Mouse (Mus musculus): ENCODE results near the gene Creb3l4.
"Not testable (repeated sequence)": the region's sequence is repeated elsewhere in the genome, so short reads cannot be mapped to it uniquely, and the experiment has no call there.

The Creb3l4 gene

DNA sequence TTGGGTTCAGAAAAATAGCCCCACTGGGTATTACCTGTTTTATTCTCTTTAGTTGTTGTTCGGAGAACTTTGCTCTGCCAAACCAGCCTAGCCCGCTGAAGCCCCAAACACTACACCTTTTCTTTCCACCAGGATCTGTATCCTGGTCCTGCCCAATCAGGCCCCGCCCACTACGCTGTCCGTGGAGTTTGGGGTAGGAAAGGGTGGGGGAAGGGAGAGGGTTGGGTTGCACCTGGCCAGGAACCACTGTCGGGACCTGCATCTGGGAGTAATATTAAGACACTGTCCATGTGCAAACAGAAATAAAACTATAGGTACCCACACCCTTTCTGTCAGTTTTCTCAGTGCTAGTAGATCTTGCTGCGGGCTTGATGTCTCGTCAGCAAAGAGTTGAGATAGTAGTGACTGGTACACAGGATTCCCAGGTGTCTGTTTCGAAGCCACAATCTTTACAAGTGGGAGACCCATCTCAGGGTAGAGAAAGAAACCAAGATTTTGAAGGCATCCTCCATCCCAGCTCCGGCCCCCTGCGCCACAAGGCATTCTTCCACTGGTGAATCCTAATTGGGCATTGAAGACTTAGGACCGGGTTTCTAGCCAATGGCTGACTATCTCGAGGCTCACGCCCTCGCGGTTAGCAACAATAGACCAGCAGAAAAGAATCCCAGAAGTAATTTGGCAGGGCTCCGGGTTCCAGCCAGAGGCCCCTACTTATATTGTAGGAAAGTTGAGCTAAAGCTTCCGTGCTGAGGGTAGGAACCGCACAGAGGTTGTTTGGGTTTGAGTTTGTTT is at the start of gene Creb3l4:
Gene Creb3l4, minus strand, starts transcription at position 529 of the 792 bp plus-strand sequence.
- peak in 1 of 2 experiments; percentile 21 for DNase-seq

DNA sequence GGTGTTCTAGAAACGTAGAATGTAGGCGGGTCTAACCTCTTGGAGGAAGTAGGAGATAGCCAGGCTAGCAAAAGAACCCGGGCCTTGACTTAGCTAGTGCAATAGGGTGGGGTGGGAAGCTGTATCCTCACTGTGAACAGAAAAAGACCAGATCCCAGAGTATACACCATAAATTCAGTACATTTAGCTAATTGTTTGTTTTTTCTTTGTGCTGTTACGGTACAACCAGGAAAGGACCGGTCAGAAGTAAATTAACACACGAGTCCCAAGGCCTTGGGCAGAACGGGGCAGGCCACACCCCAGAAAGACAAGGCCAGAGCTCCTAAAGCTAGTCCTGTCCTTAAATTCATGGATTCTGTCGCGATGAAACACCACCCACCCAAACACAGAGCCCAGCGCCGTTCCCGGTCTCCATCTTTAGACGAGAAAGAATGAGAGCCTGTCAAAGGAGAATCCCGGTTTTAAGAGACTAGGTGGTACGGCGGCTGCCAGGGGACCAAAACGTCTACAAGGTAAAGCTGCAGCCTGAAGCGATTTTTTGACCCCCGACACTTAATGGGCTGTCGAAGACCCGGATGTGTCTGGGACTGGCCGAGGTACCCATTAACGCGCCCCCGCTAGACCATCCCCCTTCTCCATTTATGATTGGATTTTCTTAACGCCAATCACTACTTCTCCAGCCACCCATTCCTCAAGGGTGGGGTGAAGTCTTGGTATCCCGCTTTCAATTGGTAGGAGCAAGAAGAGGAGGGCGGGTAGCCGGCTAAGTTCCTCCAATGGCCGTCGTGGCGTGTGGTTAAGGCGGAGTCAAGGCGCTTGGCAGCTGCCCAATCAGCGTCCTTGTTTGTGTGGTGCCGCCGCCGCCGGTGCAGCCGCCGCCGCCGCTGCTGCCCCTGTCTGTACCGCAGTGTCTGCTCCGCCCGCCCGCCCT is 49.3 kb upstream of the Creb3l4 start, which contains the start of gene Gatad2b:
Gene Gatad2b, plus strand, starts transcription at position 834 of the 931 bp plus-strand sequence.
- DNase-seq, result peak; percentile 99

DNA sequence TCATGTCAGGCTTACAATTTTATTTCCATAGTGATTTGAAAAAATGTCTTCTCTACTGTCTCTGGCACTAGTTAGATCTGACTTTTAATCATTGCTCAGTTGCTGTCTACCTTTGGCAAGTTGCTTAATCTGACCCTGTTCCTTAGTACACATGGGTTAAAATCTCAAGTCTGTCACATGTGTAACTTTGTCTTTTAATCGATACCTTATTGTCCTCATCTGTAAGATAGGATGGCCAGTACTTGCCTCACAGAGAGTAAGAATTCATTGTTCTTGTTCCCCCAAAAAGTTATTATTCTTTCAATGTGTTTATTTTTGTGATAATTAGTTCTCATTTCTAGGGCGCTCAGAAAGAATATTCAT is 48.7 kb upstream of the Creb3l4 start:
- no peak for DNase-seq

DNA sequence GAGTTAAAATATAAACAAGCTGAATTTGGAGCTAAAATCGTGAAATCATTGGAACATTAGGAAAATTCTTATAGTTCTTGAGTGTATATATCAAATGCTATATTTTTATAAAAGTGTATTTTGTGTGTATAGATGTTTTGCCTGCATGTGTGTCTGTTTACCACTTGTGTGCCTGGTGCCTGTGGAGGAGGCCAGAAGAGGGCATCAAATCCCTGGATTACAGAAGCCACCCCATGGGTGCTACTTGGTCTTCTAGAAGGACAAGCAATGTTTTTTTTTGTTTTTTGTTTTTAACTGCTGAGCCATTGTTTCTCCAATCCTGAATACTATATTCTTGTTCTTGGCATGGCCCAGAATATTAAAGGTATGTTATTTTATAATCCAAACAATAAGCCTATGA is 47.3 kb upstream of the Creb3l4 start:
- no peak for DNase-seq

DNA sequence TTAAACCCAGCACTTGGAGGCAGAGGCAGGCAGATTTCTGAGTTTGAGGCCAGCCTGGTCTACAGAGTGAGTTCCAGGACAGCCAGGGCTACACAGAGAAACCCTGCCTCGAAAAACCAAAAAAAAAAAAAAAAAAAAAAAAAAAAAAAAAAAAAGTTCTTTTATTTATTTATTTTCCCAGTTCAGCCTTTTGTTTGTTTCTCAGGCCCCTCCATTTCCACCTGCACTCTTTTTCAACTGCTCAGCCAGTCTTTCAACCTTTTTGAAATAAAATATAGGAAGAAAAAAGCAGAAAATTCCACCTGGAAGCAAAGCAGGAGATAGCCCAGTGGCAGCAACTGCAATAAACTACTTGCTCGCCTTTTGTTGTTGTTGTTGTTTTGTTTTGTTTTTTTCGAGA is 46.1 kb upstream of the Creb3l4 start:
- DNase-seq, result not testable (repeated sequence)

DNA sequence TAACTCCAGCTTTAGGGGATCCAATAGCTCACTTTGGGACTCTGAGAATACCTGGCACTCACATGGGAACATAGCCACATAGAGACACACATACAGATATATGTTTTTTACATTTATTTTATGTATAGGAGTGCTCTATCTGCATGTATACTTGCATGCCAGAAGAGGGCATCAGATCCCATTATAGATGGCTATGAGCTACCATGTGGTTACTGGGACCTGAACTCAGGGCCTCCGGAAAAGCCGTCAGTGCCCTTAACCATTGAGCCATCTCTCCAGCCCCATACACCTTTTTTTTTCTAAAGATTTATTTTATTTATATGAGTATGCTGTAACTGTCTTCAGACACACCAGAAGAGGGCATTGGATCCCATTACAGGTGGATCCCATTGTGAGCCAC is 40.8 kb upstream of the Creb3l4 start:
- no peak for DNase-seq

DNA sequence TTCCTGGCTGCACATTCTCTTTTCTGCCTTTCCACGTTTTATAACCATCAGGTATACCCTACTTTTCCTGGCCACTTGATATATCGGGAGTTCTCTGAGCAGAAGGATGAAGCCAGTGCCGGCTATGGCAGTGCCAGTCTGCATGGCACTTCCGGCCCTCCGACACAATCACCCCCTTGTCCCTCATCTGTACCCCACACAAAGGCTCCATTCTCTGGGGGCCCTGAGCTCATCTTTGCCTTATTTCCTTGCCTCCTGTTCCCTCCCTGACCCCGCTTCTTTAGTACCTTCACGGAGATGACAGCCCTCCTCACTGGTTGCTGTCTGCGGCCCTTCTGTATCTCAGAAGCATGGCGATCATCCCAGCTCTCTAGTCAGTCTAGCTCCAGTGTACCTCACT is 37.4 kb upstream of the Creb3l4 start:
- no peak for DNase-seq

DNA sequence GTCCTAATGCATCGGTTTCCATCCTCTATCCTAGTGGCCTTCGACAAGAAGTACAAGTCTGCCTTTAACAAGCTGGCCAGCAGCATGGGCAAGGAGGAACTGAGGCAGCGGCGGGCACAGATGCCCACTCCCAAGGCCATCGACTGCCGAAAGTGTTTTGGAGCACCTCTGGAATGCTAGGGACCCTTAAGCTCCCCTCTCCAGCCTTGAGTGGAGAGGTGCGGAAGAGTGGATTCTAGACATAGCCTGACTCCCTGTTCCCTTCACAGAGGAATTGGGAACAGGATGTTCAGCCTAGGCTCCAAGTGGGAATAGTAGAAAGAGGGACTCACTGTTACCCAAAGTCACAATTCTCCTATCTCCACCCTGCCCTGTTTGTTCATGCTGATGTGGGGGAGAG is 36.4 kb upstream of the Creb3l4 start:
- no peak for DNase-seq

DNA sequence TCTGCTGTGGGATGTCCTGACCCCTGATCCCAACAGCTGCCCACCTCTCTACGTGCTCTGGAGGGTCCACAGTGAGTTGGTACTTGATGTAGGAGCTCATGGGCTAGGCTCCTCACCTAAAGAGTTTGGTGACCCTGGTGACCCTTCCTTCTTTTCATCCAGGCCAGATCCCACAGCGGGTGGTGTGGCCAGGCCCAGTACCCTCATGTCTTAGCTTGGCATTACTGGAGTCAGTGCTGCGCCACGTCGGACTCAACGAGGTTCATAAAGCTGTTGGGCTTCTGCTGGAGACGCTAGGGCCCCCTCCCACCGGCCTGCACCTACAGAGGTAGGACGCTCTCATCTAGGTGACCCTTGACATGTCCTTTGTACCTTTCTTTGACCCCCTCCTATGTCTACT is 35.9 kb upstream of the Creb3l4 start:
- no peak for DNase-seq

DNA sequence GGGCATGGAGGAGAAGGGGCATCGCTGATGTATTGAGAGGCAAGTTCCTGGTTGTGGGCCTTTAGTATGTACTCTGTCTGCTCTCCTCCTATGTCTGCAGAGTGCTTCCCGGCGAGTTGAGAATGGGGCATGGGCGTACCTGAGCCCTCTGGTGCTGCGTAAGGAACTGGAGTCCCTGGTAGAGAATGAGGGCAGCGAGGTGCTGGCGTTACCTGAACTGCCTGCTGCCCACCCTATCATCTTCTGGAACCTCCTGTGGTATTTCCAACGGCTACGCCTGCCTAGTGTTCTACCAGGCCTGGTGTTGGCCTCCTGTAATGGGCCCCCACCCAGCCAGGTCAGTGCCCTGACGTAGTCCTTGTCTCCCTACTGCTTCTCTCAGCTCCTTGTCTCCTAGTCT is 34.9 kb upstream of the Creb3l4 start:
- no peak for DNase-seq

DNA sequence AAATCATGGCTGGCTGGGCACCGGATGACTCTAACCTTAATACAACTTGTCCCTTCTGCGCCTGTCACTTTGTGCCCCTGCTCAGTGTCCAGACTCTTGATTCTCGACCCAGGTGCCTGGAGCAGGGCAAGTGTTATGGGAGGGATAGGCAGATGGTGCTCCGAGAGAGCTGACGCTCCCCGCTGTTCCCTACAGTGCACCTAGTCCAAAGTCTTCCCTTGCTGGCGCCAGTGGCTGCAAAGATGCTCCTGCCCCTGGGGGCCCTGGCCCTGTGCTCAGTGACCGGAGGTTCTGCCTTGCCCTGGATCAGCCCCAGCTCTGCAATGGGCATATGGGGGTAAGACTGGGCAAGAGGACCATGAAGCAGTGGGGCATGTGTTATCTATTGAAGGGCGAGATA is 34.5 kb upstream of the Creb3l4 start:
- DNase-seq, result peak; percentile 90 to 91

DNA sequence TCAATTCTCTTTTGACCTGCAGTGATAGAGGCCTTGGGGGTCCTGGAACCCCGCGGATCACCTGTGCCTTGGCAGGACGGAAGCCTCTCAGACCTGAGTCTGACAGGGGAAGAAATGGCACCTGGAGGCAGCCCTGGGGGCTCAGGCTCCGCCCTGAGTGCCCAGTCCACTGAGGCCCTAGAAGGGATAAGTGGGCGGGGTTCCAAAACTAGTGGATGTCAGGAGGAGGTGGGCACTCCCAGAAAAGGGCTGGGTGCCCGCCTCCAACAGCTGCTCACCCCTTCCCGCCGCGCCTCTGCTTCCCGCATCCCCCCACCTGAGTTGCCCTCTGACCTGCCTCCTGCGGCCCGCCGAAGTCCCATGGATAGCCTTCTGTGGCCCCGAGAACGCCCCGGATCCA is 33.5 kb upstream of the Creb3l4 start:
- DNase-seq, result peak in 1 of 2 experiments; percentile 28

DNA sequence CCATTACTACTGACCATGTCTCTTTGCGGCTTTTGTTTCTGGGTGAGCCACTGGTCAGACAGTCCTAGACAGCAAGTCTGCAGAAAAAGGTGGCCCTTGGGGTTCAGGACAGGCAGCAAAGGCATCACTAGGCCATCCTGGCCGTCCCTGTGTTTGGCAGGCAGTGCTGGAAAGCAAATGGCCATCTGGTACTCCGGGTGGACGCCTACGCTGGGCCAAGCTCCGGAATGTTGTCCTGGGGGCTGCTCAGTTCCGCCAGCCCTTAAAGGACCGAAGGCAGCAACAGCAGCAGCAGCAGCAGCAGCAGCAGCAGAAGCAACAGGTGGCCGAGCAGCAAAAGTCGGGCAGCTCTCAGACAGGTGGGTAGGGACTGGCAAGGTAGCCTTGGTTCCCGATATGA is 32.0 kb upstream of the Creb3l4 start:
- DNase-seq, result peak; percentile 81 to 84

DNA sequence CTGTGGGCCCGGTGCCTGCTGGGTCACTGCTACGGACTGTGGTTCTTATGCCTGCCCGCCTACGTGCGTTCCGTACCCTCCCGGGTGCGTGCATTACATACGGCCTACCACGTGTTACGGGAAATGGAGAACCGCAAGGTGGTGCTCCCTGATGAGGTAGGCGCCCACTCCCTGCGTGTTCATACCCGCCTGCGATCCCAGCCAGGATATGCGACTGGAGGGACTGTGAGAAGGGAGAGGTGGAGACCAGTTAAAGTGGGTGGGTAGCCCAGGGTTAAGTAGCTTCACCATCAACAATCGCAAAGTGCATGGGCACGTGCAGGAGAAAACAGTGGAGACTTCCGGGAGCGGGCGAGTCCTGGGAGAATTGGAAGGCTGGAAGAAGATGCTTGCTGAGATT is 30.5 kb upstream of the Creb3l4 start:
- DNase-seq, result no peak

DNA sequence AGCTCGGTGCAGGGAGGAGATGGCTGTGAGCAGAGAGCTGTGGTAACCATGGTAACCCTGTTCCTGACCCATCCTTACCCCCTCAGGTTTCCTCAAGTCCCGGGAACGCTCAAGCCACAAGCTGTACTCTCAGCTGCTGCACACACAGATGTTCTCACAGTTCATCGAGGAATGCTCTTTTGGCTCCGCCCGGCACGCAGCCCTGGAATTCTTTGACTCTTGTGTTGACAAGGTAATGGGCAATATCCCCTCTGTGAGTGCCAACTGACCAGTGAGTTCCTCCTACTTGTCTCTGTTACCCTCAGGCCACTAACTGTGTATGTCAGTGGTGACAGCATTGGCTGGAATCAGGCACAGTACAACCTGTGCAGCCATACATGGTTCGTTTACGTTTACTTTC is 28.9 kb upstream of the Creb3l4 start:
- DNase-seq, result no peak

DNA sequence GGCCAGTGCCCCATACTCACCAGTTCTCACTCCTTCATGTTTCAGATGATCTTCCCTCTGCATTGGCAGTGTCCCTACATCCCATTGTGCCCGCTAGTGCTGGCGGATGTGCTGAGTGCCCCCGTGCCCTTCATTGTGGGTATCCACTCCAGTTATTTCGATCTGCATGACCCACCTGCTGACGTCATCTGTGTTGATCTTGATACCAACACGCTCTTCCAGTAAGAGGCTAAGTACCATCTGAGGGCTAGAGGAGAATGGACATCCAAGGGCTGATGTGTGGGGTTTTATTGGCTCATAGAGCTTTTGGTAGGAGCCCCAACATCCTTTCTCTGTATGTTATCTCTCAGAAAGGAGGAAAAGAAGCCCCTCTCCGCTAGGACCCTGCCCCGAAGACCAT is 27.5 kb upstream of the Creb3l4 start:
- no peak for DNase-seq

DNA sequence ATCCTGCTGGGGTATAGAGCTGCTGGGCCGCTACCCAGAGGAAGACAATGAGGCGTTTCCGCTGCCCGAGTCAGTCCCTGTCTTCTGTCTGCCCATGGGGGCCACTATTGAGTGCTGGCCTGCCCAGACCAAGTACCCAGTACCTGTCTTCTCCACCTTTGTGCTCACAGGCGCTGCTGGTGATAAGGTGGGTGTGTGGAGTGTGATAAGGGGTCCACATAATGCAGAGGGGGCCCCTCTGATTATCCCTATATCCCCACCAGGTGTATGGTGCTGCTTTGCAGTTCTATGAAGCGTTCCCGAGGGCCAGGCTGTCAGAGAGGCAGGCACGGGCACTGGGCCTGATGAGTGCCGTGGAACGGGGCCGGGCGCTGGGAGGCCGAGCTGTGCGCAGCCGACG is 25.7 kb upstream of the Creb3l4 start:
- no peak for DNase-seq

DNA sequence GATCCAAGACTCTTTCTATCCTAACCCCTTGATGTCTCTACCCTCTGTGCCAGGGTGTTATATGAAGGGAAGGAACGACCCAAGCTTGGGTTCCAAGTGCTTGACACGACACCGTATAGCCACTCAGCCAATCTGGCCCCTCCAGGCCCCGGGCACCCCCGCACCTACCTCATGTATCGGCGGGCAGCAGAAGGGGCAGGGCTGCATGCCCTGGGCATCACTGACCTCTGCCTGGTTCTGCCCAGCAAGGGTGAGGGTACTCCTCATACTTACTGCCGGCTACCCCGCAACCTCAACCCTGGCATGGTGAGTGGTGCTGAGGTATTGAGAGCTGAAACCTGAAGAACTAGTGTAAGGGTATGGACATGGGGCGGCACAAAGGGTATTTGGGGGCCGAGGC is 24.9 kb upstream of the Creb3l4 start:
- no peak for DNase-seq

DNA sequence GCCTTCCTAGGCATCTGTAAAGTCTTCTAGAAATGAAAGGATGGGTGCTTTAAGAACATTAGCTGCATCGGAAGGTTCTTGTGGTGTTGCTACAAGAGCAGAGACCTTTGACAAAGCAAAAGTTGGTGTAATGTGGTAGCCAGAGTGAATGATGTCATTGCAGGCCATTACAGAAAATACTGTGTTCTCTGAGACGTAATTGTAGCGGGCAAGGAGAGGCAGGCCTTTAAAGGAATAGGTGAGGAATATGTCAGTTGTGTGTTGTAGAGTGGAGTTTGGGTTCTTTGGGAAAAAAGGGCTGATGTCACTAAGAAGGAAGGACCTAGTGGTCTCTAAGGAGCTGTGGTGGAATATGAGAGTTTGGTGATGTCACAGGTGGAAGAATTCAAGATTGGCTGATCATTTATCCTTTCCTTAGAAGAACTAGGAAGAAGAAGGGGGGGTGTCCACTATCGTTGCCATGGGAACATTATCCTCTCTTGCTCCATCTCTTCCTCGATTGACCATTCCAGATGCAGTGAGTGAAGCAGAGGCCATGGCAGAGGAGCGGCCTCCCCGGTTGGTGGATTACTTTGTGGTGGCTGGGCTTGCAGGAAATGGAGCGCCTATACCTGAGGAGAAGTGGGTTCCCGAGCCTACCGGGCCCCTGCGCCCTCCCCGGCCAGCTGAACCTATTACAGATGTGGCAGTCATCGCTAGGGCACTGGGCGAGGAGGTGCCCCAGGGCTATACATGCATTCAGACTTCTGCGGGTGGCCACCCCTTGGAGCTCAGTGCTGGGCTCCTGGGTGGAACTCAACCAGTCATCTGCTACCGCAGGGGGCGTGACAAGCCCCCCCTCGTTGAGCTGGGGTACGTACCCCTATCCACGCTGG is 23.8 kb upstream of the Creb3l4 start:
- peak in 1 of 2 experiments; percentile 15 for DNase-seq

DNA sequence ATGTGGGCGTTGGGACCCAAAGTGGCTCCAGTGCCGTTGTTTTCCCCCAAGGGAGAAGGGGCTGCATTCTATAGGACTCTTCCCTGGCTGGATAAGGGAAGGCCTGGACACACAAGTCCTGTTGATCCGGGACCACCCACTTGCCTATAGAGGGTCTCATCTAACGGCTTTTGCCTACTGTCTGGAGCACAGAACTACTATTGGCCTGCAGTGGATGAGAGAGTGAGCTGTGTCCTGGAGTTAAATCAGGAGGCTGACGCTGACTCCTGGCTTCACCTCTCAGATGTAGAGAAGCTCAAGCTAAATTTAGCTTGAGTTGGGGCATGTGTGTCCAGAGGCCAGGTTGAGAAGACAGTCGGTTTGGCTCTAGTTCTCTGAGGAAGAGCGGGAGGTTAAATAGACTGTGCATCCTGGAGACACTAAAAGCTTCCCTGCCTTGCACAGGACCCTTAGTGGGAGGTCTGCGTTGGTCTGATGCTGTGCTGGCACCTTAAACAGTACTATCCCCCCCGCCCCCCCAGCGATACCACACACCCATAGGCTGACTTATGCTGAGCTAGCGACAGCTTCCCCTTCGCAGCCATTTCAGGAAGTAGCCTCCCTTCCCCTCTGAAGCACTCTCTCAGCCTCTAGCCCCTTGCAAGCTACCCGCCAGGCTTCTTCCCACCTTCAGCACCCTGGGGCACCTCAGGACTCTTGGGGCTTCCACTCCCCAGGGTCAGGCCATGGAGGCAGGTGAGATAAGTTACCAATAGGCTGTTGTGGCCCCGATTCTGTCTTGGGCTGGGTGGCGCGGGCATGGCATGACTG is 22.8 kb upstream of the Creb3l4 start:
- DNase-seq, result peak in 1 of 2 experiments; percentile 73

DNA sequence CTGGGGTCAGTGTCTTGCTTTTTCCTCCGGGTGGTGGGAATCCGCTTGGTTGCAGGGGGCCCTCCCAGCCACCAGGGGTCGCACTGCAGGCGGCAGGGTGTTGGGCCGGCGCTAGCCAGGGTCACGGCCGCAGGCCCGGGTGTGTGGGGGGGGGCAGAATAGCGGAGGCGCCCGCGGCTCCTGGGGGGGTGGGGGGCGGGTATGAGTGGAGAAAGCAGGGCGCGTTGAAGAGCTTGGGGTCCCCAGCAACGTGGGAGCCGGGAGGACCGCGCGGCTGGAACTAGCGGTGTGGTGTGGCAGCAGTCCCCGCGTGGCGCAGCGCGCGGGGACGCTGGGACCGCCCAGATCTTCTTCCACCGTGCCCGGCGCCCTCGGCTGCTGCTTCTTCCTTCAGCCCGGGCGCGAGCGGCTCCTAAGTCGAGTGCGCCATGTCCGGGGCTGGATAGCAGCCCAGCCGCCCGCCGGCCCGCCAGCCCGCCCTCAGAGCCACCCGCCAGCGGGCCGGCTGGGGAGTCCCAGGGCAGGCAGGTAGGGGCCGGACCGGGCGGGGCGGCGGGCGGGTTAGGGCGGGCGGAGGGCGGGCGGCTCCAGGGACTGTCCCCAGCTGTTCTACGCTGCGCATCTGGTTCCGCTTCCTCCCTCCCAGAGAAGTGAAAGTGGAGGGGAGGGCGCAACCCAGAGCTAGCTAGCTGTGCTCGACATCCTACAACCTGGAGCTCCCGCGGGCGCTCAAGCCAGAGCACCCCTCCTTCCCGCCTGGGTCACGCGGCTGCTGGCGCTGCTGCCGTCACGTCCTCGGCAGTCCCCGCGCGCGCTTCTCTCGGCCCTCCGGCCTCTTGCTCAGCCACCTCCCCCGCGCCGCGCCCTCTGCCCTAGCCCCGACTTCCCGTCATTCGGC is 22.0 kb upstream of the Creb3l4 start, which contains the start of gene Dennd4b:
Gene Dennd4b, plus strand, starts transcription at position 152 of the 898 bp plus-strand sequence.
- DNase-seq, result peak; percentile 95 to 97

Data from cerebellum, postnatal 25 days (tissue).